ENCODE assay signal across 8 mouse cellular contexts in the genomic region with DNA sequence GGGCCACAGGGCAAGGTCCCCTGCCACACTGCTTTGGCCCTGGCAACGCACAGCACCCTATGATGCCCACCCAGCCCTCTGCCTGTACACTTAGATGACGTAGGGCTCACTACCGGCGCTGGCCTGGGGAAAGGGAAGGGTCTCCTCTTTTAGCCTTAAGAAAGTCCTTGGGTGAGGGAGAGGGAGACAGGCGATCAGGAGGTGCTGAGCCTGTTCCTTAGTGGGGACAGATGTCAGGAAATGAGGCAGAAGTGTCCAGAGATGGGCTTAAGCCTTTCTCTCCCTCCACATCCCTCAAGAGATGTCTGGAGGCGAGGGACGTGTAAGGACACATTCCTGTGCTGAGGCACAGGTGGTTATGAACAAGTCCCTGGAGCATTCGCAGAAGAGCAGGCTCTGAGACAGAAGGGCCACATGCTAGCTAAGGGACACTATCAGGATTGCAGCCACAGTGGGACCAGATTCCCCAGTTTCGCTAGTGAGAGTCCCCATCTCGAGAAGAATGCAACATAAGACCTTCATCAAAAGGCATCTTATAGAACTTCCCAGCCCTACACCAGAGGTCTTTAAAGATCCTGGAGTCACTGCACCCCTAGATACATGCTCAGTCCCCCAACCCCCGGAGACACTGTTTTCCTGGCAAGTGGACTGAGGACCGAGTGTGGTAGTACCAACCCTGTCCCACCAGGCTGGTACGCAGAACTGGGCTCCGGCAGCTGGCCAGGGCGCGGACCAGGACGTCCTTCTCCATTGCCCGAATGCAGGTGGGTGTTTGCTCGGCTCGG. TPM values are rescaled to one million over a fixed set of nuclear protein-coding genes. Genes with fewer than 3 reads are reported as not detected.
DNase-seq lines count a peak whose midpoint lies in the region; ATAC-seq and TF ChIP-seq lines count a peak whose summit lies in the region.
"Had no signal": no experiment of that assay in that cellular context is flagged by ENCODE, and none has a peak within 500 bp of the region (broad histone marks: within the 10 kb centered on the region; RNA-seq: fewer than 3 reads in every experiment).

No protein-coding gene starts in this region.

- TF ChIP-seq EP300 in liver, postnatal 0 days (IDR thresholded peaks at IDR 0.05; ENCODE audit: low read depth): no peak

- no peak for DNase-seq in lung, adult 2 months
- no peak for DNase-seq in lung, postnatal 10 days
- DNase-seq in gastrocnemius, postnatal 36 days: peak; percentile 3 to 9
- no peak for DNase-seq in liver, postnatal 0 days
- no peak for DNase-seq in yolk sac, embryonic 10.5 days (ENCODE audit: low spot score)
- DNase-seq in thymus, postnatal 25 days: no peak

- TF ChIP-seq CTCF in lung, adult 2 months (IDR thresholded peaks at IDR 0.05; ENCODE audit: insufficient read depth, low read length): no peak
- no peak for TF ChIP-seq CTCF in liver, postnatal 0 days (IDR thresholded peaks at IDR 0.05; ENCODE audit: low read depth)

- TF ChIP-seq POLR2A in lung, adult 2 months (IDR thresholded peaks at IDR 0.05; ENCODE audit: borderline replicate concordance, extremely low read depth, low read depth, low read length): no peak

- H3K9me3 ChIP-seq in embryonic facial prominence, embryonic 12.5 days: no peaks in the 10 kb centered on the region
- no peaks in the 10 kb centered on the region for H3K9me3 ChIP-seq in liver, postnatal 0 days (ENCODE audit: low read length)

- no peaks in the 10 kb centered on the region for H3K36me3 ChIP-seq in embryonic facial prominence, embryonic 12.5 days
- H3K36me3 ChIP-seq in liver, postnatal 0 days (replicated peaks; ENCODE audit: insufficient read depth, low read length): no peaks in the 10 kb centered on the region

- H3K9ac ChIP-seq in embryonic facial prominence, embryonic 12.5 days: peak overlapping the region; percentile 52; the same call in 1 of the 2 replicates
- H3K9ac ChIP-seq in liver, postnatal 0 days (replicated peaks): peak overlapping the region; percentile 65

- H3K4me1 ChIP-seq in lung, adult 2 months (ENCODE audit: control insufficient read depth, insufficient read depth, low read length): no peaks in the 10 kb centered on the region
- H3K4me1 ChIP-seq in embryonic facial prominence, embryonic 12.5 days: peaks cover 12% of the 10 kb centered on the region; the same call in 1 of the 2 replicates
- H3K4me1 ChIP-seq in liver, postnatal 0 days (ENCODE audit: insufficient read depth): peaks cover 17% of the 10 kb centered on the region

- peak overlapping the region; percentile 95 for H3K4me2 ChIP-seq in embryonic facial prominence, embryonic 12.5 days (replicated peaks)
- H3K4me2 ChIP-seq in liver, postnatal 0 days (ENCODE audit: low read depth, low read length): peak overlapping the region; percentile 93

- peaks cover 53% of the 10 kb centered on the region for H3K27me3 ChIP-seq in embryonic facial prominence, embryonic 12.5 days
- H3K27me3 ChIP-seq in liver, postnatal 0 days (ENCODE audit: insufficient read depth, low read length): peaks cover 19% of the 10 kb centered on the region

- WGBS in lung, adult 2 months: 36% methylated on average over 20 of the region's 20 CpGs
- 37% methylated on average over 20 of the region's 20 CpGs for WGBS in embryonic facial prominence, embryonic 12.5 days
- WGBS in liver, postnatal 0 days (ENCODE audit: insufficient replicate concordance): 36% methylated on average over 20 of the region's 20 CpGs

- ATAC-seq in embryonic facial prominence, embryonic 12.5 days (ENCODE audit: insufficient number of reproducible peaks, insufficient read depth, low FRiP score, low TSS enrichment): no peak
- no peak for ATAC-seq in liver, postnatal 0 days

- H3K4me3 ChIP-seq in lung, adult 2 months (replicated peaks; ENCODE audit: extremely low read depth, low read depth, low read length): peak overlapping the region; percentile 73
- peak overlapping the region; percentile 54 for H3K4me3 ChIP-seq in embryonic facial prominence, embryonic 12.5 days
- peak overlapping the region; percentile 66 for H3K4me3 ChIP-seq in liver, postnatal 0 days (ENCODE audit: low read depth, low read length)
- H3K4me3 ChIP-seq: myocyte had no signal

- H3K27ac ChIP-seq in embryonic facial prominence, embryonic 12.5 days: no peak overlapping the region
- H3K27ac ChIP-seq in liver, postnatal 0 days (ENCODE audit: low read depth): no peak overlapping the region

- intact Hi-C loops in gastrocnemius, postnatal 36 days (cut with DNase I): no loop called here

RNA-seq across cellular contexts. Expression of a gene that starts 1.3 kb away (rescaled TPM):
- 9.1 and 17.2 TPM in 2 replicates for polyA plus RNA-seq in lung, adult 2 months (2012; rRNA removed)
- polyA plus RNA-seq in embryonic facial prominence, embryonic 12.5 days (2016; fragmentation: Nextera tagmentation; extraction: Ambion mirVana): 7.3 and 7.9 TPM in 2 replicates
- total RNA-seq in gastrocnemius, postnatal 36 days (2021): under 1 TPM; 0.05 to 0.42 TPM
- 1.7 and 2.2 TPM in 2 replicates for polyA plus RNA-seq in liver, postnatal 0 days (2015; fragmentation: Nextera tagmentation; extraction: Ambion mirVana)

RNA-seq across cellular contexts. Expression of a gene that starts 49.3 kb away (rescaled TPM):
- 10.2 and 10.5 TPM in 2 replicates for polyA plus RNA-seq in lung, adult 2 months (2012; rRNA removed)
- polyA plus RNA-seq in embryonic facial prominence, embryonic 12.5 days (2016; fragmentation: Nextera tagmentation; extraction: Ambion mirVana): 2.0 and 2.6 TPM in 2 replicates
- under 1 TPM; 0.72 to 0.77 TPM for total RNA-seq in gastrocnemius, postnatal 36 days (2021)
- 0.75 and 0.83 TPM in 2 replicates for polyA plus RNA-seq in liver, postnatal 0 days (2015; fragmentation: Nextera tagmentation; extraction: Ambion mirVana)

Comparison
In these comparisons a context has a peak if more than half of its experiments do, and no peak if none do; other contexts are left out.
1. DNase-seq: peak in gastrocnemius, postnatal 36 days (2 of 2); none in lung, adult 2 months (single experiment), lung, postnatal 10 days (single experiment), liver, postnatal 0 days (single experiment), yolk sac, embryonic 10.5 days (single experiment) and thymus, postnatal 25 days (single experiment).
2. Peak in every context shown above with its lines, with median percentiles within 50 percentile points of each other: H3K4me3 ChIP-seq.